Mouse (Mus musculus): ENCODE data around the gene Ssbp1.
A peak's percentile ranks its signal among the peaks of the same experiment; 100 is the strongest.

The Ssbp1 gene

GRCm38 (mm10) chr6:40470916-40471719, at the start of gene Ssbp1:
Ssbp1 (plus strand) TSS chr6:40471352.
- DNase-seq (ENCODE audit: low spot score in 2 of 2), result peak; percentile 95 to 96

GRCm38 (mm10) chr6:40423013-40423412, 48.1 kb upstream of the Ssbp1 start:
- no peak for DNase-seq (ENCODE audit: low spot score in 2 of 2)

GRCm38 (mm10) chr6:40423774-40424173, 47.4 kb upstream of the Ssbp1 start:
- DNase-seq (ENCODE audit: low spot score in 2 of 2), result no peak

- DNase-seq (ENCODE audit: low spot score in 2 of 2), result no peak
These were observed 43.7 kb upstream of the Ssbp1 start for GRCm38 (mm10) chr6:40427441-40427840.

GRCm38 (mm10) chr6:40428696-40429095, 42.5 kb upstream of the Ssbp1 start:
- no peak for DNase-seq (ENCODE audit: low spot score in 2 of 2)

GRCm38 (mm10) chr6:40429521-40429931, 41.6 kb upstream of the Ssbp1 start:
- no peak for DNase-seq (ENCODE audit: low spot score in 2 of 2)

- no peak for DNase-seq (ENCODE audit: low spot score in 2 of 2)
These were observed 40.9 kb upstream of the Ssbp1 start for GRCm38 (mm10) chr6:40430251-40430650.

GRCm38 (mm10) chr6:40430878-40431277, 40.3 kb upstream of the Ssbp1 start:
- no peak for DNase-seq (ENCODE audit: low spot score in 2 of 2)

GRCm38 (mm10) chr6:40431356-40431755, 39.8 kb upstream of the Ssbp1 start:
- DNase-seq (ENCODE audit: low spot score in 2 of 2), result no peak

GRCm38 (mm10) chr6:40431812-40432211, 39.3 kb upstream of the Ssbp1 start:
- DNase-seq (ENCODE audit: low spot score in 2 of 2), result no peak

- DNase-seq (ENCODE audit: low spot score in 2 of 2), result peak; percentile 86 to 92
These were observed 38.5 kb upstream of the Ssbp1 start for GRCm38 (mm10) chr6:40432346-40433275.

GRCm38 (mm10) chr6:40434697-40435096, 36.5 kb upstream of the Ssbp1 start:
- no peak for DNase-seq (ENCODE audit: low spot score in 2 of 2)

GRCm38 (mm10) chr6:40435151-40436046, 35.8 kb upstream of the Ssbp1 start:
- peak; percentile 86 to 88 for DNase-seq (ENCODE audit: low spot score in 2 of 2)

- DNase-seq (ENCODE audit: low spot score in 2 of 2), result peak; percentile 79 to 84
These were observed 35.1 kb upstream of the Ssbp1 start, which contains the start of gene E330009J07Rik for GRCm38 (mm10) chr6:40436047-40436483. E330009J07Rik (minus strand) TSS chr6:40436135.

GRCm38 (mm10) chr6:40438936-40439335, 32.2 kb upstream of the Ssbp1 start, which contains the start of gene Wee2:
Wee2 (plus strand) TSS chr6:40439088.
- no peak for DNase-seq (ENCODE audit: low spot score in 2 of 2)

GRCm38 (mm10) chr6:40439731-40440130, 31.4 kb upstream of the Ssbp1 start:
- DNase-seq (ENCODE audit: low spot score in 2 of 2), result no peak

GRCm38 (mm10) chr6:40441276-40441675, 29.9 kb upstream of the Ssbp1 start:
- no peak for DNase-seq (ENCODE audit: low spot score in 2 of 2)

GRCm38 (mm10) chr6:40441755-40442154, 29.4 kb upstream of the Ssbp1 start:
- DNase-seq (ENCODE audit: low spot score in 2 of 2), result no peak

GRCm38 (mm10) chr6:40443281-40443928, 27.7 kb upstream of the Ssbp1 start:
- no peak for DNase-seq (ENCODE audit: low spot score in 2 of 2)

GRCm38 (mm10) chr6:40448626-40449025, 22.5 kb upstream of the Ssbp1 start:
- DNase-seq (ENCODE audit: low spot score in 2 of 2), result no peak
